Mouse (Mus musculus): ENCODE measurements around the gene Gm3415. TPM values are rescaled to one million over a fixed set of nuclear protein-coding genes. Genes with fewer than 3 reads are reported as not detected.
"Not testable (repeated sequence)": the region's sequence is repeated elsewhere in the genome, so short reads cannot be mapped to it uniquely, and the experiment has no call there.

The Gm3415 gene
- not detected in 2 replicates for polyA plus RNA-seq (2016; fragmentation: Nextera tagmentation; extraction: Ambion mirVana)

GRCm38 (mm10) chr5:146555836-146556235, at the start of gene Gm3415:
Gm3415 (plus strand) TSS chr5:146556136.
- H3K27ac ChIP-seq (replicated peaks); H3K9me3 ChIP-seq (replicated peaks); DNase-seq (ENCODE audit: low spot score); H3K36me3 ChIP-seq; H3K27me3 ChIP-seq (ENCODE audit: low read depth, poor library complexity, severe bottlenecking); H3K4me3 ChIP-seq; H3K4me1 ChIP-seq: not testable (repeated sequence)
- WGBS, result no CpG with 5 or more reads among the region's 3 CpGs

GRCm38 (mm10) chr5:146513823-146514222, 42.1 kb upstream of the Gm3415 start, which contains the start of gene Gm3402:
Gm3402 (plus strand) TSS chr5:146514123.
- not testable (repeated sequence) for H3K27ac ChIP-seq (replicated peaks); DNase-seq (ENCODE audit: low spot score); H3K27me3 ChIP-seq (ENCODE audit: low read depth, poor library complexity, severe bottlenecking); H3K4me3 ChIP-seq; H3K36me3 ChIP-seq; H3K4me1 ChIP-seq; H3K9me3 ChIP-seq (replicated peaks)
- WGBS, result 100% methylated on average over 1 of the region's 5 CpGs

- H3K27ac ChIP-seq (replicated peaks); H3K4me3 ChIP-seq; H3K36me3 ChIP-seq; H3K27me3 ChIP-seq (ENCODE audit: low read depth, poor library complexity, severe bottlenecking); DNase-seq (ENCODE audit: low spot score); H3K4me1 ChIP-seq; H3K9me3 ChIP-seq (replicated peaks): not testable (repeated sequence)
- WGBS, result 100% methylated on average over 3 of the region's 3 CpGs
Observed at GRCm38 (mm10) chr5:146525501-146525900, 30.4 kb upstream of the Gm3415 start, which contains the start of gene Gm3404. Gm3404 (plus strand) TSS chr5:146525801.

- not testable (repeated sequence) for H3K4me3 ChIP-seq; H3K27ac ChIP-seq (replicated peaks); H3K36me3 ChIP-seq; H3K9me3 ChIP-seq (replicated peaks); DNase-seq (ENCODE audit: low spot score); H3K4me1 ChIP-seq; H3K27me3 ChIP-seq (ENCODE audit: low read depth, poor library complexity, severe bottlenecking)
- 97% methylated on average over 3 of the region's 3 CpGs for WGBS
Observed at GRCm38 (mm10) chr5:146537347-146537746, 18.6 kb upstream of the Gm3415 start, which contains the start of gene Gm3409. Gm3409 (plus strand) TSS chr5:146537647.

GRCm38 (mm10) chr5:146564259-146564658, 8.3 kb downstream of the Gm3415 start:
- no peak overlapping the region for H3K4me3 ChIP-seq
- DNase-seq (ENCODE audit: low spot score), result no peak
- no peaks in the 10 kb centered on the region for H3K27me3 ChIP-seq (ENCODE audit: low read depth, poor library complexity, severe bottlenecking)
- H3K36me3 ChIP-seq, result no peaks in the 10 kb centered on the region
- H3K4me1 ChIP-seq, result no peaks in the 10 kb centered on the region
- H3K27ac ChIP-seq (replicated peaks), result no peak overlapping the region
- WGBS, result 89% methylated on average over 1 of the region's 1 CpGs
- no peaks in the 10 kb centered on the region for H3K9me3 ChIP-seq (replicated peaks)

- Histone ChIP-seq H3K36me3 (no peaks in the 10 kb centered on the region), H3K27me3 (ENCODE audit: low read depth, poor library complexity, severe bottlenecking) (no peaks in the 10 kb centered on the region), H3K9me3 (replicated peaks) (no peaks in the 10 kb centered on the region), H3K4me3 (no peak overlapping the region), H3K27ac (replicated peaks) (no peak overlapping the region), H3K4me1 (no peaks in the 10 kb centered on the region)
- peak; percentile 58 for DNase-seq (ENCODE audit: low spot score)
- WGBS, result 58% methylated on average over 4 of the region's 4 CpGs
Observed at GRCm38 (mm10) chr5:146567054-146567453, 11.1 kb downstream of the Gm3415 start.

GRCm38 (mm10) chr5:146570179-146570578, 14.2 kb downstream of the Gm3415 start:
- not testable (repeated sequence) for DNase-seq (ENCODE audit: low spot score); H3K27ac ChIP-seq (replicated peaks); H3K27me3 ChIP-seq (ENCODE audit: low read depth, poor library complexity, severe bottlenecking); H3K36me3 ChIP-seq; H3K9me3 ChIP-seq (replicated peaks); H3K4me3 ChIP-seq; H3K4me1 ChIP-seq
- WGBS, result 87% methylated on average over 6 of the region's 6 CpGs

- not testable (repeated sequence) for H3K4me1 ChIP-seq; H3K27ac ChIP-seq (replicated peaks); DNase-seq (ENCODE audit: low spot score); H3K4me3 ChIP-seq; H3K9me3 ChIP-seq (replicated peaks); H3K36me3 ChIP-seq; H3K27me3 ChIP-seq (ENCODE audit: low read depth, poor library complexity, severe bottlenecking)
- WGBS, result 75% methylated on average over 6 of the region's 6 CpGs
Observed at GRCm38 (mm10) chr5:146571830-146572734, 16.1 kb downstream of the Gm3415 start.

- H3K27ac ChIP-seq (replicated peaks); H3K4me1 ChIP-seq; DNase-seq (ENCODE audit: low spot score); H3K9me3 ChIP-seq (replicated peaks); H3K27me3 ChIP-seq (ENCODE audit: low read depth, poor library complexity, severe bottlenecking); H3K36me3 ChIP-seq; H3K4me3 ChIP-seq: not testable (repeated sequence)
- WGBS, result 91% methylated on average over 4 of the region's 4 CpGs
Observed at GRCm38 (mm10) chr5:146572735-146573042, 16.8 kb downstream of the Gm3415 start.

- no peaks in the 10 kb centered on the region; the same call in 1 of the 2 replicates for H3K27me3 ChIP-seq (ENCODE audit: low read depth, poor library complexity, severe bottlenecking)
- no peak overlapping the region for H3K4me3 ChIP-seq
- H3K9me3 ChIP-seq (replicated peaks), result no peaks in the 10 kb centered on the region
- DNase-seq (ENCODE audit: low spot score), result no peak
- H3K27ac ChIP-seq (replicated peaks), result no peak overlapping the region
- H3K36me3 ChIP-seq, result no peaks in the 10 kb centered on the region
- no peaks in the 10 kb centered on the region for H3K4me1 ChIP-seq
- WGBS, result 92% methylated on average over 3 of the region's 3 CpGs
Observed at GRCm38 (mm10) chr5:146576668-146577067, 20.7 kb downstream of the Gm3415 start.

- peak overlapping the region; percentile 71 for H3K4me3 ChIP-seq
- peaks cover 18% of the 10 kb centered on the region for H3K4me1 ChIP-seq
- 13% methylated on average over 10 of the region's 10 CpGs for WGBS
- no peak overlapping the region for H3K27ac ChIP-seq (replicated peaks)
- H3K9me3 ChIP-seq (replicated peaks), result no peaks in the 10 kb centered on the region
- H3K36me3 ChIP-seq, result no peaks in the 10 kb centered on the region
- DNase-seq (ENCODE audit: low spot score), result no peak
- peaks cover 65% of the 10 kb centered on the region for H3K27me3 ChIP-seq (ENCODE audit: low read depth, poor library complexity, severe bottlenecking)
Observed at GRCm38 (mm10) chr5:146584156-146584477, 28.2 kb downstream of the Gm3415 start.

GRCm38 (mm10) chr5:146584478-146585306, 28.8 kb downstream of the Gm3415 start, which contains the start of gene Gpr12:
Gpr12 (minus strand) TSS chr5:146585239.
- no peaks in the 10 kb centered on the region for H3K36me3 ChIP-seq
- peak; percentile 52 for DNase-seq (ENCODE audit: low spot score)
- peaks cover 18% of the 10 kb centered on the region for H3K4me1 ChIP-seq
- 1% methylated on average over 64 of the region's 64 CpGs for WGBS
- peak within 1 kb of the TSS; percentile 71 for H3K4me3 ChIP-seq
- H3K9me3 ChIP-seq (replicated peaks), result no peaks in the 10 kb centered on the region
- H3K27ac ChIP-seq (replicated peaks), result peak within 1 kb of the TSS; percentile 71; the same call in 1 of the 2 replicates
- H3K27me3 ChIP-seq (ENCODE audit: low read depth, poor library complexity, severe bottlenecking), result peaks cover 71% of the 10 kb centered on the region

- Histone ChIP-seq H3K4me1 (peaks cover 18% of the 10 kb centered on the region), H3K27ac (replicated peaks) (peak overlapping the region; percentile 71; the same call in 1 of the 2 replicates), H3K36me3 (no peaks in the 10 kb centered on the region), H3K9me3 (replicated peaks) (no peaks in the 10 kb centered on the region), H3K4me3 (peak overlapping the region; percentile 71), H3K27me3 (ENCODE audit: low read depth, poor library complexity, severe bottlenecking) (peaks cover 76% of the 10 kb centered on the region)
- 22% methylated on average over 10 of the region's 10 CpGs for WGBS
- DNase-seq (ENCODE audit: low spot score), result no peak
Observed at GRCm38 (mm10) chr5:146585307-146585651, 29.3 kb downstream of the Gm3415 start.
